Mouse (Mus musculus): ENCODE results near the gene Mfsd12. TPM values are rescaled to one million over a fixed set of nuclear protein-coding genes. Genes with fewer than 3 reads are reported as not detected.

Gene Mfsd12
- polyA plus RNA-seq, 1 experiment from 2014 or later: 13.1 TPM

- 92% methylated on average over 10 of the region's 10 CpGs for WGBS (ENCODE audit: insufficient replicate concordance)
- H3K9ac ChIP-seq: peak overlapping the region; percentile 44
Observed at GRCm38 (mm10) chr10:81375322-81375721, 18.0 kb downstream of the Mfsd12 start.

GRCm38 (mm10) chr10:81376561-81377361 is 19.5 kb downstream of the Mfsd12 start:
- H3K4me2 ChIP-seq: peak overlapping the region; percentile 89
- H3K27ac ChIP-seq: peak overlapping the region; percentile 95
- WGBS (ENCODE audit: insufficient replicate concordance): 19% methylated on average over 6 of the region's 6 CpGs
- no peaks in the 10 kb centered on the region for H3K9me3 ChIP-seq (replicated peaks)
- H3K9ac ChIP-seq: peak overlapping the region; percentile 99
- H3K4me3 ChIP-seq (replicated peaks): peak overlapping the region; percentile 89
- peaks cover 83% of the 10 kb centered on the region for H3K4me1 ChIP-seq (replicated peaks)
- peaks cover 46% of the 10 kb centered on the region for H3K36me3 ChIP-seq
- ATAC-seq (ENCODE audit: low read depth) (peak; percentile 37), DNase-seq (peak; percentile 75)
- H3K27me3 ChIP-seq: no peaks in the 10 kb centered on the region

More at GRCm38 (mm10) chr10:81375322-81375721, 18.0 kb downstream of the Mfsd12 start:
- H3K27ac ChIP-seq: peak overlapping the region; percentile 61
- no peaks in the 10 kb centered on the region for H3K9me3 ChIP-seq (replicated peaks)
- no peaks in the 10 kb centered on the region for H3K27me3 ChIP-seq
- H3K4me3 ChIP-seq (replicated peaks): peak overlapping the region; percentile 89
- DNase-seq (no peak), ATAC-seq (ENCODE audit: low read depth) (no peak)
- peak overlapping the region; percentile 89 for H3K4me2 ChIP-seq
- peaks cover 60% of the 10 kb centered on the region for H3K36me3 ChIP-seq
- peaks cover 68% of the 10 kb centered on the region for H3K4me1 ChIP-seq (replicated peaks)

GRCm38 (mm10) chr10:81377362-81377664 is 20.0 kb downstream of the Mfsd12 start:
- Histone ChIP-seq H3K4me3 (replicated peaks) (peak overlapping the region; percentile 89), H3K27ac (peak overlapping the region; percentile 95), H3K4me2 (peak overlapping the region; percentile 89), H3K9me3 (replicated peaks) (no peaks in the 10 kb centered on the region), H3K9ac (peak overlapping the region; percentile 99), H3K27me3 (no peaks in the 10 kb centered on the region), H3K36me3 (peaks cover 40% of the 10 kb centered on the region), H3K4me1 (replicated peaks) (peaks cover 85% of the 10 kb centered on the region)
- DNase-seq: no peak
- WGBS (ENCODE audit: insufficient replicate concordance): 41% methylated on average over 2 of the region's 2 CpGs
- ATAC-seq (ENCODE audit: low read depth): no peak

GRCm38 (mm10) chr10:81377793-81378552 is 20.7 kb downstream of the Mfsd12 start, which contains the start of gene Fzr1:
TSS of gene Fzr1 (minus strand) at chr10:81378516.
- H3K4me2 ChIP-seq: peak within 1 kb of the TSS; percentile 89
- H3K36me3 ChIP-seq: peaks cover 34% of the 10 kb centered on the region
- H3K27ac ChIP-seq: peak within 1 kb of the TSS; percentile 99
- H3K9ac ChIP-seq: peak within 1 kb of the TSS; percentile 99
- DNase-seq: no peak
- no peak for ATAC-seq (ENCODE audit: low read depth)
- peak within 1 kb of the TSS; percentile 89 for H3K4me3 ChIP-seq (replicated peaks)
- H3K27me3 ChIP-seq: no peaks in the 10 kb centered on the region
- H3K4me1 ChIP-seq (replicated peaks): peaks cover 85% of the 10 kb centered on the region
- no peaks in the 10 kb centered on the region for H3K9me3 ChIP-seq (replicated peaks)
- WGBS (ENCODE audit: insufficient replicate concordance): 1% methylated on average over 46 of the region's 59 CpGs

GRCm38 (mm10) chr10:81378553-81379182 is 21.4 kb downstream of the Mfsd12 start:
- Histone ChIP-seq H3K4me1 (replicated peaks) (peaks cover 85% of the 10 kb centered on the region), H3K36me3 (peaks cover 27% of the 10 kb centered on the region), H3K4me2 (peak overlapping the region; percentile 82), H3K4me3 (replicated peaks) (peak overlapping the region; percentile 89), H3K9me3 (replicated peaks) (no peaks in the 10 kb centered on the region), H3K27ac (peak overlapping the region; percentile 99), H3K27me3 (no peaks in the 10 kb centered on the region), H3K9ac (peak overlapping the region; percentile 87)
- peak; percentile 100 for DNase-seq
- ATAC-seq (ENCODE audit: low read depth): peak; percentile 85
- under 1% methylated on average over 46 of the region's 46 CpGs for WGBS (ENCODE audit: insufficient replicate concordance)

- Histone ChIP-seq H3K9ac (peak overlapping the region; percentile 87), H3K4me2 (peak overlapping the region; percentile 82), H3K27me3 (no peaks in the 10 kb centered on the region), H3K4me1 (replicated peaks) (peaks cover 82% of the 10 kb centered on the region), H3K36me3 (peaks cover 22% of the 10 kb centered on the region), H3K27ac (peak overlapping the region; percentile 99), H3K9me3 (replicated peaks) (no peaks in the 10 kb centered on the region), H3K4me3 (replicated peaks) (peak overlapping the region; percentile 69)
- DNase-seq: no peak
- 56% methylated on average over 3 of the region's 3 CpGs for WGBS (ENCODE audit: insufficient replicate concordance)
- no peak for ATAC-seq (ENCODE audit: low read depth)
Observed at GRCm38 (mm10) chr10:81379183-81379553, 21.9 kb downstream of the Mfsd12 start.

- peak overlapping the region; percentile 99 for H3K27ac ChIP-seq
- ATAC-seq (ENCODE audit: low read depth) (no peak), DNase-seq (no peak)
- H3K4me3 ChIP-seq (replicated peaks): peak overlapping the region; percentile 69
- peaks cover 15% of the 10 kb centered on the region for H3K36me3 ChIP-seq
- H3K9ac ChIP-seq: peak overlapping the region; percentile 87
- peaks cover 80% of the 10 kb centered on the region for H3K4me1 ChIP-seq (replicated peaks)
- peak overlapping the region; percentile 82 for H3K4me2 ChIP-seq
- no peaks in the 10 kb centered on the region for H3K9me3 ChIP-seq (replicated peaks)
- H3K27me3 ChIP-seq: no peaks in the 10 kb centered on the region
- 53% methylated on average over 6 of the region's 6 CpGs for WGBS (ENCODE audit: insufficient replicate concordance)
Observed at GRCm38 (mm10) chr10:81379809-81380378, 22.6 kb downstream of the Mfsd12 start.

- Histone ChIP-seq H3K9me3 (replicated peaks) (no peaks in the 10 kb centered on the region), H3K4me3 (replicated peaks) (no peak overlapping the region), H3K9ac (peak overlapping the region; percentile 69), H3K4me2 (peak overlapping the region; percentile 52), H3K27ac (peak overlapping the region; percentile 99), H3K27me3 (no peaks in the 10 kb centered on the region), H3K4me1 (replicated peaks) (peaks cover 74% of the 10 kb centered on the region), H3K36me3 (peaks cover 15% of the 10 kb centered on the region)
- DNase-seq (peak; percentile 86), ATAC-seq (ENCODE audit: low read depth) (peak; percentile 76)
- 12% methylated on average over 5 of the region's 5 CpGs for WGBS (ENCODE audit: insufficient replicate concordance)
Observed at GRCm38 (mm10) chr10:81382039-81382438, 24.7 kb downstream of the Mfsd12 start.

- WGBS (ENCODE audit: insufficient replicate concordance): 6% methylated on average over 54 of the region's 54 CpGs
- peaks cover 34% of the 10 kb centered on the region for H3K36me3 ChIP-seq
- DNase-seq (peak; percentile 99), ATAC-seq (ENCODE audit: low read depth) (peak; percentile 81)
- H3K4me2 ChIP-seq: peak within 1 kb of the TSS; percentile 92
- H3K9me3 ChIP-seq (replicated peaks): no peaks in the 10 kb centered on the region
- peaks cover 79% of the 10 kb centered on the region for H3K4me1 ChIP-seq (replicated peaks)
- H3K27me3 ChIP-seq: no peaks in the 10 kb centered on the region
- H3K9ac ChIP-seq: peak within 1 kb of the TSS; percentile 89
- H3K4me3 ChIP-seq (replicated peaks): peak within 1 kb of the TSS; percentile 96
- H3K27ac ChIP-seq: peak within 1 kb of the TSS; percentile 99
Observed at GRCm38 (mm10) chr10:81383802-81384604, 26.7 kb downstream of the Mfsd12 start, which contains the start of the genes Dohh and Gm48551. TSS of gene Dohh (plus strand) at chr10:81384428. TSS of gene Gm48551 (plus strand) at chr10:81384466.

- no peak for DNase-seq
- Histone ChIP-seq H3K27me3 (no peaks in the 10 kb centered on the region), H3K4me3 (replicated peaks) (peak overlapping the region; percentile 96), H3K36me3 (peaks cover 38% of the 10 kb centered on the region), H3K9ac (peak overlapping the region; percentile 89), H3K4me1 (replicated peaks) (peaks cover 79% of the 10 kb centered on the region), H3K9me3 (replicated peaks) (no peaks in the 10 kb centered on the region), H3K27ac (peak overlapping the region; percentile 89), H3K4me2 (peak overlapping the region; percentile 92)
- ATAC-seq (ENCODE audit: low read depth): no peak
- under 1% methylated on average over 19 of the region's 19 CpGs for WGBS (ENCODE audit: insufficient replicate concordance)
Observed at GRCm38 (mm10) chr10:81384605-81384982, 27.3 kb downstream of the Mfsd12 start.

Measured in liver, embryonic 13.5 days (tissue).